Mouse (Mus musculus) ovary, adult 18-20 months (tissue): ENCODE results near the gene Ccsap.

Experiments
- DNase-seq: peaks from one replicate; pipeline ENCODE4 v3.0.0; 2022; ENCODE audit warnings: low spot score, mixed read lengths

Ccsap gene

GRCm38 (mm10) chr8:123805718-123806373 lies 54.2 kb downstream of the Ccsap start, which contains the start of gene Rab4a:
TSS of gene Rab4a (plus strand) at chr8:123805985.
- DNase-seq, result peak; percentile 84

- DNase-seq, result no peak
Measured at GRCm38 (mm10) chr8:123805209-123805717, 54.7 kb downstream of the Ccsap start.

- DNase-seq, result no peak
Measured at GRCm38 (mm10) chr8:123804586-123804985, 55.4 kb downstream of the Ccsap start.

GRCm38 (mm10) chr8:123803639-123804038 lies 56.4 kb downstream of the Ccsap start:
- no peak for DNase-seq

GRCm38 (mm10) chr8:123801538-123801937 lies 58.5 kb downstream of the Ccsap start:
- no peak for DNase-seq

GRCm38 (mm10) chr8:123800867-123801266 lies 59.1 kb downstream of the Ccsap start:
- DNase-seq, result no peak

- no peak for DNase-seq
Measured at GRCm38 (mm10) chr8:123799885-123800284, 60.1 kb downstream of the Ccsap start.

- DNase-seq, result no peak
Measured at GRCm38 (mm10) chr8:123799434-123799833, 60.6 kb downstream of the Ccsap start.

GRCm38 (mm10) chr8:123797928-123798327 lies 62.1 kb downstream of the Ccsap start:
- no peak for DNase-seq

GRCm38 (mm10) chr8:123796758-123797157 lies 63.3 kb downstream of the Ccsap start:
- no peak for DNase-seq

- DNase-seq, result no peak
Measured at GRCm38 (mm10) chr8:123794766-123795165, 65.2 kb downstream of the Ccsap start.

- DNase-seq, result no peak
Measured at GRCm38 (mm10) chr8:123793900-123794299, 66.1 kb downstream of the Ccsap start.

- no peak for DNase-seq
Measured at GRCm38 (mm10) chr8:123791845-123792225, 68.2 kb downstream of the Ccsap start.

- DNase-seq, result no peak
Measured at GRCm38 (mm10) chr8:123791101-123791844, 68.7 kb downstream of the Ccsap start.
